Comparison of ENCODE assay signal across 10 mouse cellular contexts in the genomic region with DNA sequence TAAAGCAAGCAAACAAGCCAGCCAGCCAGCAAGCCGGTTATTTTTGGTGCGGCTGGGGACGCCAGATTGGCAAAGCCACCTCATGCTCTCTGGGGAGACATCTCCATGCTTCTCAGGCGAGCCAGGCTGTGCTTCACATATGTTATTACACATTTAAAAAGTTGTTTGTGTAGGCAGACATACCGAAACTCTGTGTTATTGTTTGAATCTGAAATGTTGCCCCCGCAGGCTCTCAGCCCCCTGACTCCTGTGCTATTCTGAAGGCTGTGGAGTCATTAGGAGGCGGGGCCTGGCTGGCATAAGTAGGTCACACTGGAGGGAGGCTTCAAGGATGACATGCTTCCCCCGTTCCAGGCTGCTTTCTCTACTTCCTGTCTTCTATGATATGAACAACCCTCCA.
DNase-seq lines count a peak whose midpoint lies in the region; ATAC-seq and TF ChIP-seq lines count a peak whose summit lies in the region.
"Had no signal": no experiment of that assay in that cellular context is flagged by ENCODE, and none has a peak within 500 bp of the region (broad histone marks: within the 10 kb centered on the region; RNA-seq: fewer than 3 reads in every experiment).

No protein-coding gene starts in this region.

- no peaks in the 10 kb centered on the region for H3K4me1 ChIP-seq in thymus, adult 2 months (replicated peaks; ENCODE audit: control insufficient read depth, insufficient read depth, low read length)

- no peak for TF ChIP-seq CTCF in layer of hippocampus, adult 2 months (conservative IDR thresholded peaks at IDR 0.05)
- TF ChIP-seq CTCF in thymus, adult 2 months (IDR thresholded peaks at IDR 0.05; ENCODE audit: borderline replicate concordance, control insufficient read depth, extremely low read depth, insufficient read depth, low read length, poor library complexity), result no peak

- WGBS in thymus, adult 2 months, result 77% methylated on average over 8 of the region's 8 CpGs

- H3K36me3 ChIP-seq in thymus, adult 2 months (ENCODE audit: control insufficient read depth, insufficient read depth, low read length), result no peaks in the 10 kb centered on the region

- DNase-seq in left cerebral cortex, adult 11 months (ENCODE audit: low spot score), result peak; percentile 25
- no peak for DNase-seq in left cerebral cortex, postnatal 10 days (ENCODE audit: extremely low spot score in 1 of 2, low spot score in 2 of 2)
- peak; percentile 72 for DNase-seq in cerebellum, adult 9-10 months
- peak; percentile 63 to 65 for DNase-seq in layer of hippocampus, adult 2 months (ENCODE audit: low spot score in 2 of 2)
- peak; percentile 48 to 49 for DNase-seq in right cerebral cortex, postnatal 36 days (ENCODE audit: low spot score in 2 of 2)
- no peak for DNase-seq in kidney, adult 9 months
- no peak for DNase-seq in thymus, adult 2 months
- DNase-seq: kidney, adult 2 months had no signal

- no peaks in the 10 kb centered on the region for H3K27me3 ChIP-seq in thymus, adult 2 months (ENCODE audit: control insufficient read depth, insufficient read depth, low read length)
- H3K27me3 ChIP-seq: Patski had no signal

- intact Hi-C loops in left cerebral cortex, postnatal 10 days (cut with DNase I), result no loop called here

- H3K27ac ChIP-seq in layer of hippocampus, adult 2 months, result peak overlapping the region; percentile 3; the same call in 1 of the 2 replicates
- H3K27ac ChIP-seq in thymus, adult 2 months (ENCODE audit: control insufficient read depth, insufficient read depth, low read length), result no peak overlapping the region

- no peak for ATAC-seq in erythroid progenitor cell, adult 5-6 weeks (replicated peaks; ENCODE audit: low FRiP score, poor library complexity, severe bottlenecking)
- ATAC-seq: Patski had no signal

- H3K4me3 ChIP-seq in layer of hippocampus, adult 2 months, result no peak overlapping the region
- no peak overlapping the region for H3K4me3 ChIP-seq in thymus, adult 2 months (ENCODE audit: control insufficient read depth, insufficient read depth, low read length)

- TF ChIP-seq POLR2A in thymus, adult 2 months (IDR thresholded peaks at IDR 0.05; ENCODE audit: control insufficient read depth, extremely low read depth, insufficient read depth, low read length, poor library complexity), result no peak

Comparison
In these comparisons a context has a peak if more than half of its experiments do, and no peak if none do; other contexts are left out.
1. DNase-seq: peak in left cerebral cortex, adult 11 months (single experiment), cerebellum, adult 9-10 months (single experiment), layer of hippocampus, adult 2 months (2 of 2) and right cerebral cortex, postnatal 36 days (2 of 2); none in left cerebral cortex, postnatal 10 days (0 of 2), kidney, adult 9 months (single experiment) and thymus, adult 2 months (single experiment).